Mouse (Mus musculus) heart, embryonic 16.5 days (tissue): Measurements from ENCODE around the gene Rnf8. TPM values are rescaled to one million over a fixed set of nuclear protein-coding genes. Genes with fewer than 3 reads are reported as not detected.

ENCODE experiments used
- ATAC-seq: fragments of 200-750 bp; cut with Nextera tagmentation; replicated peaks from 2 replicates; pipeline ENCODE4 v1.8.0; 2017; ENCODE audit warnings: moderate number of reproducible peaks; ENCODE audit not compliant: insufficient read depth, low FRiP score; ENCODE audit errors: extremely low read depth
- H3K27ac ChIP-seq: fragments of 300-500 bp; sonication (generic); 2 replicates; pipeline ENCODE4 v1.5.1; 2014; ENCODE audit warnings: mild to moderate bottlenecking, low read length, control low read depth, moderate library complexity
- H3K27me3 ChIP-seq: fragments of 300-500 bp; sonication (generic); 2 replicates; pipeline ENCODE4 v1.6.1; 2014; ENCODE audit warnings: low read length, mixed read lengths; ENCODE audit not compliant: control insufficient read depth, insufficient read depth
- H3K36me3 ChIP-seq: fragments of 300-500 bp; sonication (generic); 2 replicates; pipeline ENCODE4 v1.6.1; 2014; ENCODE audit not compliant: control insufficient read depth, insufficient read depth
- H3K4me1 ChIP-seq: fragments of 300-500 bp; sonication (generic); 2 replicates; pipeline ENCODE4 v1.6.1; 2014; ENCODE audit warnings: low read length, mixed read lengths; ENCODE audit not compliant: control insufficient read depth, insufficient read depth
- H3K4me2 ChIP-seq: fragments of 300-500 bp; sonication (generic); 2 replicates; pipeline ENCODE4 v1.6.1; 2014; ENCODE audit warnings: low read depth, mild to moderate bottlenecking, control low read depth, low read length
- H3K4me3 ChIP-seq: fragments of 300-500 bp; sonication (generic); 2 replicates; pipeline ENCODE4 v1.5.1; 2014; ENCODE audit warnings: mild to moderate bottlenecking, control low read depth, low read length
- H3K9ac ChIP-seq: fragments of 300-500 bp; sonication (generic); 2 replicates; pipeline ENCODE4 v1.6.1; 2014; ENCODE audit warnings: low read length, control low read depth
- H3K9me3 ChIP-seq: fragments of 300-500 bp; sonication (generic); replicated peaks from 2 replicates; pipeline ENCODE4 v1.6.1; 2016; ENCODE audit warnings: low read length; ENCODE audit not compliant: control insufficient read depth
- WGBS: fragments of 180-500 bp; shearing (Covaris S2); extraction: QIAGEN DNeasy Blood & Tissue Kit; methylation state at CpG from one replicate; pipeline ENCODE4 v1.1.7; 2014; 5-methylcytosine and 5-hydroxymethylcytosine counted together
- polyA plus RNA-seq: library from polyadenylated mRNA; unstranded; fragments of >200 nt; fragmentation: Nextera tagmentation; extraction: Ambion mirVana; gene quantifications from 2 replicates; pipeline ENCODE4 v1.2.1, GENCODE M21; 2015

The Rnf8 gene
- 55.4 and 60.0 TPM in 2 replicates for polyA plus RNA-seq

DNA sequence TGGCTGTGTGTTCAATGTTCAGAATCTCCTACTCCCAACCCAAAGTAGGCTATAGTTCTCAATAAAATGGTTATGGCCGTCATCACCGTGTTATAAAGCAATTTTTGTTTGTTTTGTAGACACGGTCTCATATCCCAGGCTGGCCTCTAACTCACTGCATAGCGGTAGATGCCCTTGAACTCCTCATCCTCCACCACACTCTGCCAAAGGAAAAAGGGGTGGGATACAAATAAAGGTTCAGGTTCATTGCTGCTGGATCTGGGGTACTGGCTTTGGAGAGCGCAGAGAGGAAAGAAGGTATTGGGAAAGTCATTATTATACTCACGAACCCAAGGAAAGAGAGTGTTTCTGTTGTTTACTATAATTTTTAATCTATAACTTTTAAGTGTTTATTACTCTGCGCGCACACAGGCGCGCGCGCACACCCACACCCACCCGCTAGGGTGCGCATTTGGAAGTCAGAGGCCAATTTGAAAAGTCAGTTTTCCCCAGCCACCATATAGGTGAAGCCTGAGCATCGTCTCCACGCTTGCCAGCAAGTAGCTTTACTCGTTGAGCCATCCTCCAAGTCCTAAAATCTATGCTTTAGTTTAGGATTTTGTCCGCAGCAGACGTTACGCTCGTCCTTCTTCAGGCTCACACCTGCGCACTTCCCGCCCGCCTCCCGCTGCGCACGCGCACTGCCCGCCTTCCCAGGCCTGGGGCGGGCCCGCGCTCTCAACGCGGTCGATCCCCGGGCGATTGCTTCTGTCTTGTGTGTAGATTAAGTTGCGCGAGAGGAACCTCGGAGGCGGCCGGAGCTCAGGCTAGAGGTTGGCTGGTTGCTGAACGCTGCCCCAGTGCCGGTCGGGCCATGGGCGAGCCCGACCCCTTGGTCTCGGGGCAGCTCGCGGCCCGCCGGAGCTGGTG, at the start of gene Rnf8, which contains the start of gene Gm28043:
Gene Rnf8, plus strand, starts transcription at position 676 of the 909 bp plus-strand sequence.
Gene Gm28043, plus strand, starts transcription at position 762 of the 909 bp plus-strand sequence.
- Histone ChIP-seq H3K4me1 (peaks cover 17% of the 10 kb centered on the region), H3K27me3 (no peaks in the 10 kb centered on the region), H3K4me2 (peak within 1 kb of the TSS; percentile 87), H3K27ac (peak within 1 kb of the TSS; percentile 94), H3K4me3 (peak within 1 kb of the TSS; percentile 92), H3K9ac (peak within 1 kb of the TSS; percentile 99), H3K9me3 (no peaks in the 10 kb centered on the region), H3K36me3 (peaks cover 5% of the 10 kb centered on the region)
- 2% methylated on average over 52 of the region's 52 CpGs for WGBS
- peak; percentile 95 for ATAC-seq

DNA sequence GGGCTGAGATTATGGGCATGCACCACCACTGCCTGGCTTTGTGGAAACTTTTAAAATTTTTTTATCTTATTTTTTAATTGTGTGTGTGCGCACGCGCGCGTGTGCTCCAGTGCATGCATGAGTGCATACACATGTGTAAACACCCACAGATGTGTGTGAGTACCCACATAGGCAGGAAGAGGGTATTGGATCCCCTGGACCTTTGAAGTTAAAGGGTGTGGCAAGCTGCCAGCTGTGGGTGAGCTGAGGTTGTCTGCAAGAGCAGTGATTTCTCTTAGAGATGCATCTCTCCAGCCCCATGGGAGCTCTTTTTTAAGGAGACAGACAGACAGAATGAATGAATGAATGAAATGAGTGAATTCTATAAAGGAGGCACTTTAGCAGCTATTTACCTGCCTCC, 49.1 kb upstream of the Rnf8 start:
- H3K36me3 ChIP-seq: peaks cover 15% of the 10 kb centered on the region
- H3K9ac ChIP-seq: no peak overlapping the region
- no peak overlapping the region for H3K4me3 ChIP-seq
- no peak overlapping the region for H3K27ac ChIP-seq
- H3K4me2 ChIP-seq: no peak overlapping the region
- H3K4me1 ChIP-seq: no peaks in the 10 kb centered on the region
- no peak for ATAC-seq
- no peaks in the 10 kb centered on the region for H3K9me3 ChIP-seq
- no peaks in the 10 kb centered on the region for H3K27me3 ChIP-seq
- 96% methylated on average over 5 of the region's 5 CpGs for WGBS

DNA sequence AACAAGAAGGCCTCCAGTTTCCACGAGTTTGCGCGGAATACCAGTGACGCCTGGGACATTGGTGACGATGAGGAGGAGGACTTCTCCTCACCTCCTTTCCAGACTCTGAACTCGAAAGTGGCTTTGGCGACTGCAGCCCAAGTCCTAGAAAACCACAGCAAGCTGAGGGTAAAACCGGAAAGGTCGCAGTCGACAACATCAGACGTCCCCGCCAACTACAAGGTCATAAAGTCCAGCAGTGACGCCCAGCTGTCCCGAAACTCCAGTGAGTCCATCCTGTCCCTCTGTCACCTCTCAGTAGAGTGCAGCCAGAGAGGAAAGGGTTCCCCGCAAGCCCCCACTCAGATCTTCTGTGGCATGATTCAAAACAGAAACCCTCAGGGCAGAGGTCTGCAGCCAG, 46.2 kb upstream of the Rnf8 start:
- Histone ChIP-seq H3K4me2 (no peak overlapping the region), H3K9ac (no peak overlapping the region), H3K36me3 (peaks cover 29% of the 10 kb centered on the region), H3K9me3 (no peaks in the 10 kb centered on the region), H3K27me3 (no peaks in the 10 kb centered on the region), H3K27ac (no peak overlapping the region), H3K4me3 (no peak overlapping the region), H3K4me1 (no peaks in the 10 kb centered on the region)
- no peak for ATAC-seq
- WGBS: 86% methylated on average over 15 of the region's 15 CpGs

GRCm38 (mm10) chr17:29569831-29570230, 44.8 kb upstream of the Rnf8 start:
- no peaks in the 10 kb centered on the region for H3K9me3 ChIP-seq
- no peak for ATAC-seq
- H3K27ac ChIP-seq: no peak overlapping the region
- no peak overlapping the region for H3K9ac ChIP-seq
- no peak overlapping the region for H3K4me3 ChIP-seq
- H3K4me1 ChIP-seq: peaks cover under 1% of the 10 kb centered on the region; the same call in 1 of the 2 replicates
- no peak overlapping the region for H3K4me2 ChIP-seq
- no peaks in the 10 kb centered on the region for H3K27me3 ChIP-seq
- H3K36me3 ChIP-seq: peaks cover 28% of the 10 kb centered on the region
- WGBS: 88% methylated on average over 6 of the region's 6 CpGs

DNA sequence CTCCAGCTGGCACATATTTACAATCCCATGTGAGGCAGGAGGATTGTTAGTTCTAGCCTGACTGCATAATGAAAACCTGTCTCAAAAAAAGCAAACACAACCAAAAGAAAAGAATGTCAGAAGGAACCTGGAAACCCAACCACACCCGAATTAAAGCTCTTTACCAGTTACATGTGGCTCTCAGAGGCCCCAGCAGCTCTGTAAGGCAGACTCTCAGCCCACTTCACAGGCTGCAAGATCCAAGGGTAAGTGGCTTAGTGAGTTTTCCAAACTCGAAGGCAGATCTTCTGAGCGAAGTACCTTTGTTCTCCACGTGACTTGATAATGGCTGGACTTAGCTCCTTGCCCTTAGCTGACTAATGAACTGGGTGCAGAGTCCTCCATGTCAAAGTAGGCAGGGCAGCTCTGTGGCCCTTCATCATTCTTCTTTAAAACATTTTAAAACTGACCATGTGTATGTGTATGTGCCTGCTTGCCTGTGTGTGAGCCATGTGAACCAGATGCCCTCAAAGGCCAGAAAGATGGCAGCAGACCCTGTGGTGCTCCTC, 34.9 kb upstream of the Rnf8 start:
- no peaks in the 10 kb centered on the region for H3K27me3 ChIP-seq
- H3K36me3 ChIP-seq: peaks cover 18% of the 10 kb centered on the region
- no peak overlapping the region for H3K4me3 ChIP-seq
- no peak overlapping the region for H3K27ac ChIP-seq
- H3K4me2 ChIP-seq: no peak overlapping the region
- no peaks in the 10 kb centered on the region for H3K9me3 ChIP-seq
- 71% methylated on average over 4 of the region's 4 CpGs for WGBS
- H3K4me1 ChIP-seq: peaks cover 8% of the 10 kb centered on the region
- no peak overlapping the region for H3K9ac ChIP-seq
- no peak for ATAC-seq

GRCm38 (mm10) chr17:29583569-29583968, 31.0 kb upstream of the Rnf8 start:
- H3K4me3 ChIP-seq: no peak overlapping the region
- no peak overlapping the region for H3K27ac ChIP-seq
- H3K36me3 ChIP-seq: peaks cover 8% of the 10 kb centered on the region
- WGBS: 74% methylated on average over 5 of the region's 5 CpGs
- no peak overlapping the region for H3K9ac ChIP-seq
- no peaks in the 10 kb centered on the region for H3K4me1 ChIP-seq
- no peaks in the 10 kb centered on the region for H3K27me3 ChIP-seq
- no peaks in the 10 kb centered on the region for H3K9me3 ChIP-seq
- no peak overlapping the region for H3K4me2 ChIP-seq
- no peak for ATAC-seq

DNA sequence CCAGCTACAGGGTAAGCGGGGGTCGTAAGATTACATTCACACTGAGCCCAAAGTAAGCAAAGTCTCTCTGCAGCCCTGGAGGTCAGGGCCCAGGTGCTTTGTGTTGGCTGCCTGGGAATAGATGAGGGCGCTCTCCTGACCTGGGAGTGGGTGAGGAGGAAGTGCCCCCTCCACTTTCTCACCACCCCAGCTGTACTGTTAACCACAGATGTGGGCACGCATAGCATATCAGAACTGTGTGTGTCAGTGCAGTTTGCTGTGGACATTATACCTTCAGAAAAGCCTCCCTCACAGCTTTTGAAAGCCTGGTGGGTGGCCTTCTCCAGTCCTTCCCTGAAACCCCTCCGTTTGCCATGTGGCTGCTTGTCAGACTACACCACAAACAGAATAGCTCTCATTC, 30.3 kb upstream of the Rnf8 start:
- Histone ChIP-seq H3K27me3 (no peaks in the 10 kb centered on the region), H3K4me3 (no peak overlapping the region), H3K27ac (no peak overlapping the region), H3K36me3 (peaks cover 2% of the 10 kb centered on the region; the same call in 1 of the 2 replicates), H3K9me3 (no peaks in the 10 kb centered on the region), H3K4me2 (no peak overlapping the region), H3K9ac (no peak overlapping the region), H3K4me1 (peaks cover 5% of the 10 kb centered on the region)
- ATAC-seq: 0 out of 2 replicates have a peak, but pooled peaks have one; percentile 29
- 78% methylated on average over 5 of the region's 5 CpGs for WGBS

GRCm38 (mm10) chr17:29584737-29585136, 29.9 kb upstream of the Rnf8 start:
- ATAC-seq: no peak
- Histone ChIP-seq H3K4me3 (no peak overlapping the region), H3K27me3 (no peaks in the 10 kb centered on the region), H3K4me1 (peaks cover 9% of the 10 kb centered on the region), H3K9me3 (no peaks in the 10 kb centered on the region), H3K9ac (no peak overlapping the region), H3K36me3 (peaks cover 2% of the 10 kb centered on the region; the same call in 1 of the 2 replicates), H3K4me2 (no peak overlapping the region), H3K27ac (peak overlapping the region; percentile 25; the same call in 1 of the 2 replicates)
- WGBS: 79% methylated on average over 3 of the region's 3 CpGs

GRCm38 (mm10) chr17:29585446-29585845, 29.1 kb upstream of the Rnf8 start:
- 84% methylated on average over 6 of the region's 6 CpGs for WGBS
- ATAC-seq: no peak
- no peak overlapping the region for H3K9ac ChIP-seq
- no peaks in the 10 kb centered on the region for H3K9me3 ChIP-seq
- H3K4me2 ChIP-seq: no peak overlapping the region
- no peak overlapping the region for H3K27ac ChIP-seq
- peaks cover 9% of the 10 kb centered on the region for H3K4me1 ChIP-seq
- H3K36me3 ChIP-seq: peaks cover 1% of the 10 kb centered on the region; the same call in 1 of the 2 replicates
- H3K27me3 ChIP-seq: no peaks in the 10 kb centered on the region
- no peak overlapping the region for H3K4me3 ChIP-seq
